Mouse (Mus musculus): ENCODE measurements around the gene Rpl27a. TPM values are rescaled to one million over a fixed set of nuclear protein-coding genes. Genes with fewer than 3 reads are reported as not detected.

The Rpl27a gene
- polyA plus RNA-seq (2021; fragmentation: Nextera tagmentation): 621 and 736 TPM in 2 replicates
- long read RNA-seq, experiment 1, transcript Rpl27a-203 (5 exons, 1,158 nt): major isoform, 269 of 291 reads
- long read RNA-seq, experiment 1, partial matches to known transcripts: 18 of 291 reads
- long read RNA-seq, experiment 1, other reads (novel, unspliced or antisense): 4 of 291 reads
- long read RNA-seq, experiment 2, transcript Rpl27a-203 (5 exons, 1,158 nt): major isoform, 716 of 780 reads
- long read RNA-seq, experiment 2, partial matches to known transcripts: 48 of 780 reads
- long read RNA-seq, experiment 2, other reads (novel, unspliced or antisense): 16 of 780 reads

GRCm38 (mm10) chr7:109518838-109519696 lies at the start of gene Rpl27a:
Rpl27a (plus strand) TSS chr7:109519147.

GRCm38 (mm10) chr7:109508034-109508433 lies 10.9 kb upstream of the Rpl27a start, which contains the start of gene Trim66:
Trim66 (minus strand) TSS chr7:109508134.

Other genes starting within 250 kb of the Rpl27a start
- 0.74 and 1.2 TPM in 2 replicates for gene Stk33, start 80.1 kb upstream of the Rpl27a start, polyA plus RNA-seq (2021; fragmentation: Nextera tagmentation)
- gene Trim66, start 11.0 kb upstream of the Rpl27a start, polyA plus RNA-seq (2021; fragmentation: Nextera tagmentation): 2.3 and 3.1 TPM in 2 replicates
- gene St5, start 184.5 kb downstream of the Rpl27a start, polyA plus RNA-seq (2021; fragmentation: Nextera tagmentation): 3.0 and 6.5 TPM in 2 replicates
- 9.7 and 11.8 TPM in 2 replicates for gene Akip1, start 184.5 kb downstream of the Rpl27a start, polyA plus RNA-seq (2021; fragmentation: Nextera tagmentation)
- gene BC051019, start 204.7 kb downstream of the Rpl27a start, polyA plus RNA-seq (2021; fragmentation: Nextera tagmentation): 0.12 and 0.24 TPM in 2 replicates
- 0.18 TPM in 1 of 2 replicates, not detected in the other for gene Ascl3, start 212.6 kb downstream of the Rpl27a start, polyA plus RNA-seq (2021; fragmentation: Nextera tagmentation)
- 179 and 223 TPM in 2 replicates for gene Tmem9b, start 233.7 kb downstream of the Rpl27a start, polyA plus RNA-seq (2021; fragmentation: Nextera tagmentation)